Mouse (Mus musculus) thymus, adult 2 months (tissue): Measurements from ENCODE around the gene Tbc1d2. TPM values are rescaled to one million over a fixed set of nuclear protein-coding genes. Genes with fewer than 3 reads are reported as not detected.

Experiments used
- DNase-seq: peaks from one replicate; pipeline ENCODE4 v3.0.0; 2021
- H3K27ac ChIP-seq: fragments of 200-500 bp; 2 replicates; pipeline ENCODE4 v1.5.1; 2012; ENCODE audit warnings: low read length, control low read depth; ENCODE audit not compliant: control insufficient read depth, insufficient read depth
- H3K27me3 ChIP-seq: fragments of 200-500 bp; 2 replicates; pipeline ENCODE4 v1.6.1; 2012; ENCODE audit warnings: mild to moderate bottlenecking, low read length, moderate library complexity, mixed read lengths; ENCODE audit not compliant: control insufficient read depth, insufficient read depth
- H3K36me3 ChIP-seq: fragments of 200-500 bp; 2 replicates; pipeline ENCODE4 v1.6.1; 2012; ENCODE audit warnings: mild to moderate bottlenecking, low read length, moderate library complexity; ENCODE audit not compliant: control insufficient read depth, insufficient read depth
- H3K4me1 ChIP-seq: fragments of 200-500 bp; replicated peaks from 2 replicates; pipeline ENCODE4 v1.6.1; 2012; ENCODE audit warnings: low read length; ENCODE audit not compliant: control insufficient read depth, insufficient read depth
- H3K4me3 ChIP-seq: fragments of 200-500 bp; 2 replicates; pipeline ENCODE4 v1.5.1; 2012; ENCODE audit warnings: mild to moderate bottlenecking, low read length, control low read depth, moderate library complexity; ENCODE audit not compliant: control insufficient read depth, insufficient read depth
- CTCF ChIP-seq: fragments of 200-500 bp; IDR thresholded peaks from 2 replicates; pipeline ENCODE4 v1.5.1; 2012; ENCODE audit warnings: mild to moderate bottlenecking, control low read depth, low read length, moderate library complexity, borderline replicate concordance; ENCODE audit not compliant: control insufficient read depth, poor library complexity, insufficient read depth; ENCODE audit errors: extremely low read depth
- POLR2A ChIP-seq: fragments of 200-500 bp; IDR thresholded peaks from 2 replicates; pipeline ENCODE4 v1.6.1; 2012; ENCODE audit warnings: mild to moderate bottlenecking, low read length, control low read depth, moderate library complexity; ENCODE audit not compliant: control insufficient read depth, poor library complexity, insufficient read depth; ENCODE audit errors: extremely low read depth
- WGBS: fragments of 180-500 bp; shearing (Covaris S2); methylation state at CpG from one replicate; pipeline ENCODE4 v1.1.7; 2018; 5-methylcytosine and 5-hydroxymethylcytosine counted together
- polyA plus RNA-seq: library from polyadenylated mRNA; depleted of rRNA; stranded (reverse); fragments of >200 nt; gene quantifications from 2 replicates; pipeline ENCODE4 v1.2.3, GENCODE M21; 2012; rRNA removed

The Tbc1d2 gene
- polyA plus RNA-seq: 1.7 and 2.0 TPM in 2 replicates

GRCm38 (mm10) chr4:46650086-46650753 is at the start of gene Tbc1d2:
Tbc1d2 (minus strand) TSS chr4:46650209.
- WGBS: under 1% methylated on average over 69 of the region's 69 CpGs
- H3K27me3 ChIP-seq: no peaks in the 10 kb centered on the region; the same call in 1 of the 2 replicates
- peaks cover 8% of the 10 kb centered on the region; the same call in 1 of the 2 replicates for H3K4me1 ChIP-seq
- TF ChIP-seq CTCF (peak; percentile 64; the same call in 1 of the 2 replicates), POLR2A (peak; percentile 77)
- peak within 1 kb of the TSS; percentile 36; the same call in 1 of the 2 replicates for H3K27ac ChIP-seq
- peak; percentile 96 for DNase-seq
- peak within 1 kb of the TSS; percentile 67 for H3K4me3 ChIP-seq
- no peaks in the 10 kb centered on the region for H3K36me3 ChIP-seq

- H3K27ac ChIP-seq: no peak overlapping the region
- no peaks in the 10 kb centered on the region for H3K27me3 ChIP-seq
- no peak for DNase-seq
- H3K4me3 ChIP-seq: no peak overlapping the region
- TF ChIP-seq POLR2A (no peak), CTCF (no peak)
- WGBS: 86% methylated on average over 6 of the region's 6 CpGs
- no peaks in the 10 kb centered on the region for H3K36me3 ChIP-seq
- no peaks in the 10 kb centered on the region for H3K4me1 ChIP-seq
Observed at GRCm38 (mm10) chr4:46696467-46696866, 46.5 kb upstream of the Tbc1d2 start.

- TF ChIP-seq POLR2A: no peak
Observed at GRCm38 (mm10) chr4:46690565-46690964, 40.6 kb upstream of the Tbc1d2 start.

GRCm38 (mm10) chr4:46690023-46690420 is 40.0 kb upstream of the Tbc1d2 start:
- no peaks in the 10 kb centered on the region for H3K36me3 ChIP-seq
- no peak for DNase-seq
- TF ChIP-seq CTCF (no peak), POLR2A (no peak)
- 94% methylated on average over 8 of the region's 8 CpGs for WGBS
- H3K4me3 ChIP-seq: no peak overlapping the region
- no peaks in the 10 kb centered on the region for H3K4me1 ChIP-seq
- H3K27me3 ChIP-seq: no peaks in the 10 kb centered on the region
- H3K27ac ChIP-seq: no peak overlapping the region

More at GRCm38 (mm10) chr4:46690565-46690964, 40.6 kb upstream of the Tbc1d2 start:
- no peak overlapping the region for H3K27ac ChIP-seq
- H3K4me1 ChIP-seq: no peaks in the 10 kb centered on the region
- H3K27me3 ChIP-seq: no peaks in the 10 kb centered on the region
- H3K36me3 ChIP-seq: no peaks in the 10 kb centered on the region
- H3K4me3 ChIP-seq: no peak overlapping the region
- no peak for DNase-seq
- 96% methylated on average over 8 of the region's 8 CpGs for WGBS

- Histone ChIP-seq H3K4me3 (no peak overlapping the region), H3K4me1 (no peaks in the 10 kb centered on the region), H3K27me3 (no peaks in the 10 kb centered on the region), H3K27ac (no peak overlapping the region), H3K36me3 (no peaks in the 10 kb centered on the region)
- DNase-seq: peak; percentile 76
- WGBS: 48% methylated on average over 15 of the region's 15 CpGs
- TF ChIP-seq CTCF (peak; percentile 86; the same call in 1 of the 2 replicates), POLR2A (no peak)
Observed at GRCm38 (mm10) chr4:46689397-46690022, 39.5 kb upstream of the Tbc1d2 start.

GRCm38 (mm10) chr4:46688213-46688832 is 38.3 kb upstream of the Tbc1d2 start:
- H3K4me3 ChIP-seq: no peak overlapping the region
- WGBS: 86% methylated on average over 14 of the region's 14 CpGs
- no peak for TF ChIP-seq CTCF
- no peak for TF ChIP-seq POLR2A

More at GRCm38 (mm10) chr4:46688213-46688832, 38.3 kb upstream of the Tbc1d2 start:
- Histone ChIP-seq H3K36me3 (no peaks in the 10 kb centered on the region), H3K27ac (no peak overlapping the region), H3K27me3 (no peaks in the 10 kb centered on the region), H3K4me1 (no peaks in the 10 kb centered on the region)
- DNase-seq: no peak
